Comparison of ENCODE assay signal across 10 mouse cellular contexts in the genomic region with DNA sequence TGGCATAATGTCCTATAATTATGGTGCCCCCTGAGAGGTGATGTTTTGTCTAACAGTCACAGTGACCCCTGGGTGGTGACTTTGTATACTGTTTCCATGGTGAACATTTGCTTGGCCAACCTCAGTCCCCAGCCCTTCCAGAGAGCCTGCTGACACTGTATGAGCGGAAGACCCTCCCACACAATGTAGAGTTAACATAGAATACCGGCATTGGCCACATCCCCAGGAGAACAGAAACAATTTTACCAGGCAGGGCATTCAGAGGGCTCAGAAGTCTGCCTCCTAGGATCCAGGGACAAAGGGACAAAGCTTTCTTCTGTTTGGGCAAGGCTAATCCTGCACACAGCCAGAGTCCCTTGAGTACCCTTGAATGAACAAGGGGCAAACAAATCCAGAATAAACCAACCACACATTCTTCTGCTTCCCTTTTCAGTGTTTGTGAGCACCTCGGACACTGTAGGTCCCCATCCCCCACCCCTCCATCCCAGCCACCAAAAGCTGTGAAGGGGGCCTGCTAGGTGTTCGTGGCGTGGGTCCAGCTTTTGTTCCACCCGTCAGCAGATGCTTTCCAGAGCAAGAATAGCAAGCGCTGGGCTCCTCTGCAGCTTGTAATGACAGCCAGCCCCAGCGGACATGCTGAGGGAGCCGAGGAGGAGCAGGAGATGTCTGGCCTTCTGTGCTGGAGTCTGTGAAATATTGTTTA.
DNase-seq lines count a peak whose midpoint lies in the region; ATAC-seq and TF ChIP-seq lines count a peak whose summit lies in the region.
"Had no signal": no experiment of that assay in that cellular context is flagged by ENCODE, and none has a peak within 500 bp of the region (broad histone marks: within the 10 kb centered on the region; RNA-seq: fewer than 3 reads in every experiment).

No protein-coding gene starts in this region.

- peak; percentile 7 for DNase-seq in layer of hippocampus, adult 11-12 months (ENCODE audit: low spot score)
- DNase-seq in layer of hippocampus, adult 8-10 months (ENCODE audit: low spot score in 2 of 2) = no peak
- peak; percentile 49 for DNase-seq in lung, embryonic 14.5 days
- DNase-seq in right cerebral cortex, postnatal 4 days = peak; percentile 28
- no peak for DNase-seq in ovary, postnatal 36 days (ENCODE audit: low spot score)
- no peak for DNase-seq in gastrocnemius, postnatal 25 days

- H3K4me2 ChIP-seq in forebrain, embryonic 15.5 days (replicated peaks) = no peak overlapping the region
- peak overlapping the region; percentile 21; the same call in 1 of the 2 replicates for H3K4me2 ChIP-seq in lung, embryonic 14.5 days
- H3K4me2 ChIP-seq: liver, embryonic 11.5 days had no signal

- H3K9me3 ChIP-seq in forebrain, embryonic 15.5 days = no peaks in the 10 kb centered on the region
- no peaks in the 10 kb centered on the region for H3K9me3 ChIP-seq in lung, embryonic 14.5 days (ENCODE audit: low read depth, low read length)

- no peak overlapping the region for H3K9ac ChIP-seq in forebrain, embryonic 15.5 days (replicated peaks)
- H3K9ac ChIP-seq in lung, embryonic 14.5 days = no peak overlapping the region

- no peak overlapping the region for H3K4me3 ChIP-seq in forebrain, embryonic 15.5 days
- no peak overlapping the region for H3K4me3 ChIP-seq in lung, embryonic 14.5 days (ENCODE audit: low read depth, low read length)

- no peak for ATAC-seq in forebrain, embryonic 15.5 days (replicated peaks)
- peak; percentile 86 for ATAC-seq in lung, embryonic 14.5 days (ENCODE audit: insufficient read depth)
- ATAC-seq in monocyte, adult 5-6 weeks (replicated peaks; ENCODE audit: insufficient number of reproducible peaks, low FRiP score, low TSS enrichment, poor library complexity, severe bottlenecking) = no peak

- H3K36me3 ChIP-seq in forebrain, embryonic 15.5 days = no peaks in the 10 kb centered on the region
- H3K36me3 ChIP-seq in lung, embryonic 14.5 days (ENCODE audit: insufficient read depth) = no peaks in the 10 kb centered on the region
- H3K36me3 ChIP-seq: G1E had no signal

- H3K27ac ChIP-seq in forebrain, embryonic 15.5 days (replicated peaks) = peak overlapping the region; percentile 27
- peak overlapping the region; percentile 24; the same call in 1 of the 2 replicates for H3K27ac ChIP-seq in lung, embryonic 14.5 days (ENCODE audit: low read depth)

- 11% methylated on average over 9 of the region's 9 CpGs for whole genome bisulfite sequencing in forebrain, embryonic 15.5 days
- WGBS in lung, embryonic 14.5 days = 25% methylated on average over 9 of the region's 9 CpGs

- no peaks in the 10 kb centered on the region for H3K27me3 ChIP-seq in forebrain, embryonic 15.5 days
- no peaks in the 10 kb centered on the region for H3K27me3 ChIP-seq in lung, embryonic 14.5 days (ENCODE audit: insufficient read depth, low read length)

- H3K4me1 ChIP-seq in forebrain, embryonic 15.5 days = peaks cover 13% of the 10 kb centered on the region
- H3K4me1 ChIP-seq in lung, embryonic 14.5 days (ENCODE audit: insufficient read depth) = peaks cover 2% of the 10 kb centered on the region; the same call in 1 of the 2 replicates

- TF ChIP-seq CTCF in lung, embryonic 14.5 days (IDR thresholded peaks at IDR 0.05; ENCODE audit: low read depth) = no peak

Comparison
In these comparisons a context has a peak if more than half of its experiments do, and no peak if none do; other contexts are left out.
1. DNase-seq: peak in layer of hippocampus, adult 11-12 months (single experiment), lung, embryonic 14.5 days (single experiment) and right cerebral cortex, postnatal 4 days (single experiment); none in layer of hippocampus, adult 8-10 months (0 of 2), ovary, postnatal 36 days (single experiment) and gastrocnemius, postnatal 25 days (single experiment).